Mouse (Mus musculus): ENCODE measurements at regions not wholly inside any gene's neighbourhood (a gene's known extent, or its start where the extent isn't known, plus 50 kb on each side); places are given as distances from the start of the nearest gene placed in this dataset.

DNA sequence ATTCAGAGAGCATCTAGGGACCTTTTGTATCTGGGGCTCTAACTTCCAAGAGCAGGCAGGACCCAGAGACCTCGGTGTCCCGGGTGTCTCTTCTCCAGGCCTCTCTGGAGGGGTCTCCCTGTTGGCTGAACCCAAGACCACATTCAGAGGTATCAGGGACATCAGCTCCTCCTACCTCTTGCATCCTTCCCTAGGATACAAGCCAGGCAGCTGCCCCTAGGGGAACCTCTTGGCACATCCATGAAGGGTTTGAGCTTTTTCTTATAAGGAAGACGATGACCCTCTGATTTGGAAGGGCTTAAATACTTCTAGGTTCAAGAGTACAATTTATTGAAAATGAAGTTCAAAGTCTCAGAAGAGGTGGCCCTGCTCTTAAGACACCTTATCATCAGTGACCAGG lies 57.2 kb upstream of the Dio3 start:
- no peak for DNase-seq (ENCODE audit: low spot score)

GRCm38 (mm10) chr12:110224250-110224649 lies 54.6 kb upstream of the Dio3 start:
- no peak for DNase-seq (ENCODE audit: low spot score)

DNA sequence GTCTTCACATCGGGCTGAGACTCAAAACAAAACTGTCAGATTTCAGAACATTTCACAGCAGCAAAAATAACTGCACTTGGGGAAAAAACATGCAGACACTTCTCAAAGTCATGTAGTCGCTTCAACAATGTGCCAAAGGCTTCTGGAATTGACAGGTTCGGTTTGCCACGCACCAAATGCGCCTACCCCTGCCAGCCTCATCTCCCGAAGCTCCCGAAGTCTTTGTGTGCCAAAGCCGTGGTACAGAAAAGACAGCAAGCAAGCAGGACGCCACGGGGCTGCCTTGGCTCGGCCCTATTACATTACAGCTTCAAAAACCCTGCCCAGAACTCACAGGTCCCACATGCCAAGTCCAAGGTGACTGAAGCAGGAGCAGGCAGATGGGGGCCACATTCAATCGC lies 50.9 kb upstream of the Dio3 start:
- no peak for DNase-seq (ENCODE audit: low spot score)
